Mouse (Mus musculus) cerebellum, postnatal 25 days (tissue): Measurements from ENCODE around the gene Cenpi.

Experiments used
- DNase-seq, 2 experiments: peaks; one replicate each; pipeline ENCODE4 v3.0.0; 2021; ENCODE audit warnings: mixed read lengths in 2 of 2

The Cenpi gene

GRCm38 (mm10) chrX:134365421-134365820, 57.5 kb downstream of the Cenpi start:
- DNase-seq: no peak

GRCm38 (mm10) chrX:134366547-134366946, 58.7 kb downstream of the Cenpi start:
- no peak for DNase-seq

- no peak for DNase-seq
These were observed 63.4 kb downstream of the Cenpi start for GRCm38 (mm10) chrX:134371279-134371678.

GRCm38 (mm10) chrX:134374190-134374589, 66.3 kb downstream of the Cenpi start:
- no peak for DNase-seq

GRCm38 (mm10) chrX:134384896-134385295, 77.0 kb downstream of the Cenpi start:
- DNase-seq: no peak

- DNase-seq: no peak
These were observed 91.1 kb downstream of the Cenpi start for GRCm38 (mm10) chrX:134398972-134399371.

GRCm38 (mm10) chrX:134403863-134404583, 96.1 kb downstream of the Cenpi start, which contains the start of gene Drp2:
Gene Drp2, plus strand, starts transcription at chrX:134404551.
- DNase-seq: peak in 1 of 2 experiments; percentile 17

GRCm38 (mm10) chrX:134404584-134404955, 96.7 kb downstream of the Cenpi start:
- DNase-seq: peak; percentile 27 to 29

- DNase-seq: no peak
These were observed 101.5 kb downstream of the Cenpi start for GRCm38 (mm10) chrX:134409354-134409900.

- no peak for DNase-seq
These were observed 104.2 kb downstream of the Cenpi start for GRCm38 (mm10) chrX:134412096-134412495.
